Mouse (Mus musculus): Measurements from ENCODE around the gene Klf12. TPM values are rescaled to one million over a fixed set of nuclear protein-coding genes. Genes with fewer than 3 reads are reported as not detected.

Klf12 gene
- total and polyA plus RNA-seq, 3 experiments: 3.3 to 9.7 (median 8.6) TPM

DNA sequence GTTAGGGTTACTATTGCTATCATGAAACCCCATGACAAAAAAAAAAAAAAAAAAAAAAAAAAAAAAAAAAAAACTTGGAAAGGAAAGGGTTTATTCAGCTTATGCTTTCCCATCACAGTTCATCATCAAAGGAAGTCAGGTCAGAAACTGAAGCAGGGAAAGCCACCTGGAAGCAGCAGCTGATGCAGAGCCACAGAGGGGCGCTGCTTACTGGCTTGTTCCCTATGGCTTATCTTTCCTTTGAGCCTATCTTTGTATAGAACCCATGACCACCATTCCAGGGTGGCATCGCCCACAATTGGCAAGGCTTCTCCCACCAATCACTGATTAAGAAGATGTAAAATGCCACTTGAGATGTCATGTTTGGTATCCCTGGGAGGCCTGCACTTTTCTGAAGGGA, 119.4 kb downstream of the Klf12 start:
- dilution Hi-C loops (cut with MboI; ENCODE audit: extremely low pct_ligation_motif_present, extremely low pct_unique_long_range_greater_than_20kb, low sequenced_read_pairs): no loop called here
- H3K4me2 ChIP-seq (ENCODE audit: insufficient read depth, low read depth, poor library complexity, severe bottlenecking): no peak overlapping the region
- in situ Hi-C loops (cut with MboI; ENCODE audit: low pct_ligation_motif_present, low pct_unique_long_range_greater_than_20kb, low sequenced_read_pairs): no loop called here

DNA sequence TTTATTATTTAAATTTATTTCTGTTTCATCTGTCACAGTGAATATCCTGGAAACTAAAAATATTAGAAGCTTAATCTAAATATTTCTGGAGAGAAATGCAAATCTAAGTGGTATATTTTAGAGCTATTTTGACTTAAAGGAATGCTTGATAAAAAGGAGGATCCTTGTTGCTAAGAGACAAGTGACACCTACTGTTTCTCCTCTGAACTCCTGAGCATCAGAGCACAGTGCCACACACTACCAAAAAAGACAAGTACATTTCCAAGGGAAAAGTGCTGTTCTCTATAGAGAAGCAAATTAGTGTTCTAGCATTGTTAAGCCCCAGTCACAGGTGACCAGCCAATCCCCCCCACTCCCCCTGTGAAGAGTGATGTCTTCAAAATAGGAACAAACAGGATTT, 127.8 kb downstream of the Klf12 start:
- Histone ChIP-seq H3K36me3 (replicated peaks in 1 of 2; ENCODE audit: control insufficient read depth in 1 of 2, insufficient read depth in 1 of 2, low read length in 1 of 2) (no peaks in the 10 kb centered on the region), H3K9me3 (replicated peaks; ENCODE audit: low read length) (no peaks in the 10 kb centered on the region), H3K9ac (ENCODE audit: insufficient read depth, low read depth) (no peak overlapping the region), H3K27ac (ENCODE audit: insufficient read depth, low read depth) (no peak overlapping the region), H3K27me3 (replicated peaks) (no peaks in the 10 kb centered on the region), H3K4me1 (ENCODE audit: control insufficient read depth in 1 of 2, insufficient read depth in 2 of 2) (no peaks in the 10 kb centered on the region), H3K4me3 (replicated peaks in 1 of 3; ENCODE audit: low read depth in 2 of 3, low read length in 2 of 3, poor library complexity in 1 of 3) (no peak overlapping the region), H3K79me2 (replicated peaks; ENCODE audit: control insufficient read depth, extremely low read depth, insufficient read depth, poor library complexity, severe bottlenecking) (no peaks in the 10 kb centered on the region), H3K4me2 (ENCODE audit: insufficient read depth, low read depth, poor library complexity, severe bottlenecking) (no peak overlapping the region)
- no peak for DNase-seq (ENCODE audit: extremely low read depth)
- in situ Hi-C loops (cut with MboI; ENCODE audit: low pct_ligation_motif_present, low pct_unique_long_range_greater_than_20kb, low sequenced_read_pairs) (no loop called here), dilution Hi-C loops (cut with MboI; ENCODE audit: extremely low pct_ligation_motif_present, extremely low pct_unique_long_range_greater_than_20kb, low sequenced_read_pairs) (no loop called here)
- TF ChIP-seq IRF4 (IDR thresholded peaks at IDR 0.05; ENCODE audit: low read depth, low read length) (no peak), ZKSCAN1 (IDR thresholded peaks at IDR 0.05; ENCODE audit: borderline replicate concordance, low read depth, low read length) (no peak), KAT2A (IDR thresholded peaks at IDR 0.05; ENCODE audit: insufficient replicate concordance, low read length) (no peak), ZMIZ1 (IDR thresholded peaks at IDR 0.05; ENCODE audit: low read depth, low read length) (no peak), CTCF (conservative IDR thresholded peaks at IDR 0.05 in 1 of 2, IDR thresholded peaks at IDR 0.05 in 1 of 2; ENCODE audit: low read depth in 2 of 2, low read length in 2 of 2) (peak in 1 of 2 experiments; percentile 16; a peak in 1 of 4 replicates), EP300 (IDR thresholded peaks at IDR 0.05; ENCODE audit: low read length) (no peak), ELF1 (IDR thresholded peaks at IDR 0.05; ENCODE audit: low read depth, low read length) (no peak), PAX5 (IDR thresholded peaks at IDR 0.05; ENCODE audit: low read length) (no peak), ZC3H11A (IDR thresholded peaks at IDR 0.05; ENCODE audit: low read depth, low read length) (no peak), MAX (IDR thresholded peaks at IDR 0.05; ENCODE audit: low read length) (no peak), UBTF (IDR thresholded peaks at IDR 0.05; ENCODE audit: low read depth, low read length) (no peak), RCOR1 (conservative IDR thresholded peaks at IDR 0.05; ENCODE audit: low read depth, low read length) (no peak), SIN3A (IDR thresholded peaks at IDR 0.05; ENCODE audit: low read length) (no peak), POLR2A (IDR thresholded peaks at IDR 0.05; ENCODE audit: low read depth, low read length) (no peak), NRF1 (IDR thresholded peaks at IDR 0.05; ENCODE audit: low read depth, low read length) (no peak), MAZ (IDR thresholded peaks at IDR 0.05; ENCODE audit: low read depth, low read length) (no peak), POLR2AphosphoS2 (IDR thresholded peaks at IDR 0.05; ENCODE audit: low read depth, low read length) (no peak), SMC3 (IDR thresholded peaks at IDR 0.05; ENCODE audit: low read depth, low read length) (peak; percentile 8; the same call in 1 of the 2 replicates)

More for the DNA sequence above, 119.4 kb downstream of the Klf12 start:
- no peaks in the 10 kb centered on the region for H3K79me2 ChIP-seq (replicated peaks; ENCODE audit: control insufficient read depth, extremely low read depth, insufficient read depth, poor library complexity, severe bottlenecking)
- no peaks in the 10 kb centered on the region for H3K9me3 ChIP-seq (replicated peaks; ENCODE audit: low read length)
- DNase-seq (ENCODE audit: extremely low read depth): no peak
- no peaks in the 10 kb centered on the region for H3K36me3 ChIP-seq (replicated peaks in 1 of 2; ENCODE audit: control insufficient read depth in 1 of 2, insufficient read depth in 1 of 2, low read length in 1 of 2)
- H3K27ac ChIP-seq (ENCODE audit: insufficient read depth, low read depth): no peak overlapping the region
- H3K27me3 ChIP-seq (replicated peaks): no peaks in the 10 kb centered on the region
- H3K4me3 ChIP-seq (replicated peaks in 1 of 3; ENCODE audit: low read depth in 2 of 3, low read length in 2 of 3, poor library complexity in 1 of 3): no peak overlapping the region
- TF ChIP-seq IRF4 (IDR thresholded peaks at IDR 0.05; ENCODE audit: low read depth, low read length) (no peak), SMC3 (IDR thresholded peaks at IDR 0.05; ENCODE audit: low read depth, low read length) (peak; percentile 56), PAX5 (IDR thresholded peaks at IDR 0.05; ENCODE audit: low read length) (no peak), E2F4 (IDR thresholded peaks at IDR 0.05; ENCODE audit: insufficient replicate concordance, low read depth, low read length) (no peak), MAFK (IDR thresholded peaks at IDR 0.05; ENCODE audit: insufficient replicate concordance, low read length) (no peak), POLR2AphosphoS2 (IDR thresholded peaks at IDR 0.05; ENCODE audit: low read depth, low read length) (no peak), MXI1 (IDR thresholded peaks at IDR 0.05; ENCODE audit: low read depth, low read length) (no peak), BHLHE40 (IDR thresholded peaks at IDR 0.05; ENCODE audit: low read depth, low read length) (no peak), CHD1 (IDR thresholded peaks at IDR 0.05; ENCODE audit: low read depth, low read length) (no peak), JUN (IDR thresholded peaks at IDR 0.05; ENCODE audit: insufficient read depth, low read depth, low read length) (no peak), ZNF384 (IDR thresholded peaks at IDR 0.05; ENCODE audit: low read depth, low read length) (peak; percentile 66), USF2 (conservative IDR thresholded peaks at IDR 0.05; ENCODE audit: low read depth, low read length) (no peak), CTCF (conservative IDR thresholded peaks at IDR 0.05 in 1 of 2, IDR thresholded peaks at IDR 0.05 in 1 of 2; ENCODE audit: low read depth in 2 of 2, low read length in 2 of 2) (peak in 1 of 2 experiments; percentile 54; a peak in 2 of 4 replicates), TBP (conservative IDR thresholded peaks at IDR 0.05; ENCODE audit: low read depth, low read length) (no peak), EP300 (IDR thresholded peaks at IDR 0.05; ENCODE audit: low read length) (no peak), ZMIZ1 (IDR thresholded peaks at IDR 0.05; ENCODE audit: low read depth, low read length) (no peak), GABPA (IDR thresholded peaks at IDR 0.05; ENCODE audit: insufficient replicate concordance, low read depth, low read length) (no peak), MAX (IDR thresholded peaks at IDR 0.05; ENCODE audit: low read length) (no peak), SIN3A (IDR thresholded peaks at IDR 0.05; ENCODE audit: low read length) (no peak), RAD21 (IDR thresholded peaks at IDR 0.05; ENCODE audit: low read depth, low read length) (peak; percentile 56), NRF1 (IDR thresholded peaks at IDR 0.05; ENCODE audit: low read depth, low read length) (no peak), ZKSCAN1 (IDR thresholded peaks at IDR 0.05; ENCODE audit: borderline replicate concordance, low read depth, low read length) (no peak)
- peaks cover 2 to 12% of the 10 kb centered on the region in 2 experiments; a peak in 2 of 4 replicates for H3K4me1 ChIP-seq (ENCODE audit: control insufficient read depth in 1 of 2, insufficient read depth in 2 of 2)
- no peak overlapping the region for H3K9ac ChIP-seq (ENCODE audit: insufficient read depth, low read depth)

Measured in CH12.LX (cell line).